Mouse (Mus musculus): ENCODE data around the gene Apol6.

- no peak for TF ChIP-seq CTCF (IDR thresholded peaks at IDR 0.05; ENCODE audit: low read depth)
- TF ChIP-seq EP300 (IDR thresholded peaks at IDR 0.05; ENCODE audit: low read depth): no peak
Observed at GRCm38 (mm10) chr15:77053021-77053420, 8.5 kb downstream of the Apol6 start.
